Mouse (Mus musculus): ENCODE data around the gene 0610030E20Rik. TPM values are rescaled to one million over a fixed set of nuclear protein-coding genes. Genes with fewer than 3 reads are reported as not detected.

0610030E20Rik gene
- total and polyA plus RNA-seq, 2 experiments from 2014 or later, result 12.3 to 15.2 TPM

DNA sequence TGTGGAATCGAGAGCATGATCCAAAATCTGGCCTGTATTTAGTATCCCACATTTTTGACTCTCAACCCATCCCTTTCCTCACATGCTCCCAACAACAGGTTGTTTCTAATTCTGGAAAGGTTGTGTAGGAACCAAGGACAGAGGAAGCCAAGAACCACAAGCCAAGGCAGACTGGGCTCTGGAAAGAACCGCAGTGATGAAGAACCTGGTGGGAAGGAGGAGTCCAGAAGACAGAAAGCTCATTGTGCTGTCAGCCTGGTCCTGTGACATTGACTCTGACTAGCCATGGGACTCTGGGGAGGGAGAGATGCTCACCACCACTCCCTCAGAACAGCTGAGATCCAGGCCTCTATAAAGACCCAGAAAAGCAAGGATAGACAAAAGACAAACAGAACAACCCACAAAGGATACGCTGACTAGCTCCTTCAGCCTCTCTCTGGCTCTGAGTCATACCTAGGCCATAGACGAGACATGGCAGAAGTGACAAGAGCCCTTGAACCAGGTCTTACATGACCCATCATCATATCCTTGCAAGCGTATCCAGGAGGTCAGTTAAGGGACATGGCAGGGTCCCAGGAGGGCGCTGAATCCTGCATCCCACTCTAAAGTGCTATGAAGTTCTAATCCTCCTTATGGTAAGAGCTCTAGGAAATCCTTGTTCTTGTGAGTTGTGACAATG, 36.2 kb downstream of the 0610030E20Rik start:
- no peaks in the 10 kb centered on the region for H3K36me3 ChIP-seq (ENCODE audit: insufficient read depth, low read length)
- DNase-seq (ENCODE audit: low spot score), result no peak
- H3K4me3 ChIP-seq (ENCODE audit: low read length), result no peak overlapping the region
- H3K27ac ChIP-seq, result no peak overlapping the region
- no peak for ATAC-seq
- no peaks in the 10 kb centered on the region for H3K4me1 ChIP-seq (ENCODE audit: insufficient read depth, low read length)
- H3K9ac ChIP-seq (replicated peaks; ENCODE audit: low read length), result no peak overlapping the region
- no peaks in the 10 kb centered on the region for H3K9me3 ChIP-seq (ENCODE audit: low read length)
- 81% methylated on average over 6 of the region's 6 CpGs for WGBS
- no peak for TF ChIP-seq CTCF (IDR thresholded peaks at IDR 0.05; ENCODE audit: low read depth)
- H3K27me3 ChIP-seq (ENCODE audit: insufficient read depth, low read length), result peaks cover 4% of the 10 kb centered on the region
- H3K4me2 ChIP-seq (ENCODE audit: low read depth, low read length), result no peak overlapping the region

DNA sequence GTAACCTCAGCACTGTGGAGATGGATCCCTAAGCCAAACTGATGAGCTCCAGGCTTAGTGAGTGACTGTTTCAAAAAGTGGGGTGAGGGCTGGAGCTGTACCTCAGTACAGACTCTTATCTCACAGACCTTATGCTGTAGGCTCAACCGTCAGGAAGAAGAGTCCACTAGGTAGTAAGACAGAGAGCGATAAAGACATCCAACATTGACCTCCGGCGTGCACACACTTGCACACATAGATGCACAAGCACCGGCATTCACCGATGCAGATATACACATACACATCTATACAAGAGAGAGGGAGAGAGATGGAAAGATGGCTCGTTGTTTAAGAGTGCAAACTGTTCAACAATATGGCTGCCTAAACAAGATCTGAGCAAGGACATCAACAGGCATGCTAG, 36.8 kb downstream of the 0610030E20Rik start:
- WGBS, result 91% methylated on average over 7 of the region's 7 CpGs
- no peaks in the 10 kb centered on the region for H3K9me3 ChIP-seq (ENCODE audit: low read length)
- no peak overlapping the region for H3K4me3 ChIP-seq (ENCODE audit: low read length)
- no peaks in the 10 kb centered on the region for H3K4me1 ChIP-seq (ENCODE audit: insufficient read depth, low read length)
- H3K9ac ChIP-seq (replicated peaks; ENCODE audit: low read length), result no peak overlapping the region
- TF ChIP-seq CTCF (IDR thresholded peaks at IDR 0.05; ENCODE audit: low read depth), result no peak
- no peak overlapping the region for H3K27ac ChIP-seq
- peaks cover 4% of the 10 kb centered on the region for H3K27me3 ChIP-seq (ENCODE audit: insufficient read depth, low read length)
- ATAC-seq (no peak), DNase-seq (ENCODE audit: low spot score) (no peak)
- H3K4me2 ChIP-seq (ENCODE audit: low read depth, low read length), result no peak overlapping the region
- no peaks in the 10 kb centered on the region for H3K36me3 ChIP-seq (ENCODE audit: insufficient read depth, low read length)

- Histone ChIP-seq H3K4me2 (ENCODE audit: low read depth, low read length) (no peak overlapping the region), H3K9ac (replicated peaks; ENCODE audit: low read length) (no peak overlapping the region), H3K4me1 (ENCODE audit: insufficient read depth, low read length) (0 out of 2 replicates have a peak, but pooled peaks cover 5% of the 10 kb centered on the region), H3K36me3 (ENCODE audit: insufficient read depth, low read length) (no peaks in the 10 kb centered on the region), H3K27me3 (ENCODE audit: insufficient read depth, low read length) (peaks cover 5% of the 10 kb centered on the region; the same call in 1 of the 2 replicates), H3K4me3 (ENCODE audit: low read length) (no peak overlapping the region), H3K9me3 (ENCODE audit: low read length) (no peaks in the 10 kb centered on the region), H3K27ac (no peak overlapping the region)
- no peak for ATAC-seq
- 89% methylated on average over 4 of the region's 4 CpGs for WGBS
- TF ChIP-seq CTCF (IDR thresholded peaks at IDR 0.05; ENCODE audit: low read depth), result no peak
- DNase-seq (ENCODE audit: low spot score), result no peak
These were observed 38.1 kb downstream of the 0610030E20Rik start for GRCm38 (mm10) chr6:72385258-72385657.

DNA sequence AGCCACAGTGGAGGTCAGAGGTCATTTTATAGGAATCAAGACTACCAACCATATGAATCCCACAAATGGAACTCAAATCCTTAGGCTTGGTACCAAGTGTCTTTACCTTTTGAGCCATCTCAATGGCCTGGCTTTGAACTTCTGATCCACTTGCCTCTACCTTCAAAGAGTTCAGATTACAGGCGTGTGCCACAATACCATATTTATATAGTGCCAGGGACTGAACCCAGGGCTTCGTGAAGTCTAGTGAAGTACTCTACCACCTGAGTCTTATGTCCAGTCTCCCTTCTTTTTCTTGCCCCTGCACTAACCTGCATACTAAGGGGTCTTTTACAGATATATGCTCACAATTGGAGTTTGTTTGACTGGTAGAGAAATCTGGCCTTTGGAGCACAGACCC, 39.4 kb downstream of the 0610030E20Rik start:
- ATAC-seq (no peak), DNase-seq (ENCODE audit: low spot score) (no peak)
- peaks cover 7% of the 10 kb centered on the region; the same call in 1 of the 2 replicates for H3K27me3 ChIP-seq (ENCODE audit: insufficient read depth, low read length)
- no peak for TF ChIP-seq CTCF (IDR thresholded peaks at IDR 0.05; ENCODE audit: low read depth)
- 0 out of 2 replicates have a peak, but pooled peaks cover 5% of the 10 kb centered on the region for H3K4me1 ChIP-seq (ENCODE audit: insufficient read depth, low read length)
- no peak overlapping the region for H3K4me2 ChIP-seq (ENCODE audit: low read depth, low read length)
- no peaks in the 10 kb centered on the region for H3K36me3 ChIP-seq (ENCODE audit: insufficient read depth, low read length)
- no peak overlapping the region for H3K9ac ChIP-seq (replicated peaks; ENCODE audit: low read length)
- no peak overlapping the region for H3K4me3 ChIP-seq (ENCODE audit: low read length)
- WGBS, result 93% methylated on average over 2 of the region's 2 CpGs
- no peak overlapping the region for H3K27ac ChIP-seq
- no peaks in the 10 kb centered on the region for H3K9me3 ChIP-seq (ENCODE audit: low read length)

DNA sequence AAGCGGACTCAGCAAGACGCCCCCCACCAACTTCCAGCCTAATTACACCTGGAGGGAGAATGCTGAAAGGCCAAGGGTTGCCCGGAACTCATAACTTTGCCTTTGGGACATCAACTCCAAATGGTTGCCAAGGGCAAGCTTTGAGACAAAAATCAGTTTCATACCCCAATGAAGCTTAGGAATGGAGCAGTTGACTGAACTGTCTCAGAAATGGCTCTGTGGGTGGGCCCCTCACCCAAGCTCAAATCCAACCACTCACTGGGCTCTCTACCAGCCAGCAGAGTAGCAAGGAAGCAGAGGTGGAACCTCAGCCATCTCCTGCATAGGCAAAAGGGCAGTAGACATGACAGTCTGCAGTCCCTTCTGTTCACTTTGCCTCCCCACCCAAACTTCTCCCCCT, 40.7 kb downstream of the 0610030E20Rik start:
- Histone ChIP-seq H3K4me3 (ENCODE audit: low read length) (no peak overlapping the region), H3K9me3 (ENCODE audit: low read length) (no peaks in the 10 kb centered on the region), H3K4me1 (ENCODE audit: insufficient read depth, low read length) (0 out of 2 replicates have a peak, but pooled peaks cover 5% of the 10 kb centered on the region), H3K9ac (replicated peaks; ENCODE audit: low read length) (no peak overlapping the region), H3K4me2 (ENCODE audit: low read depth, low read length) (no peak overlapping the region), H3K27ac (no peak overlapping the region), H3K27me3 (ENCODE audit: insufficient read depth, low read length) (peaks cover 7% of the 10 kb centered on the region; the same call in 1 of the 2 replicates), H3K36me3 (ENCODE audit: insufficient read depth, low read length) (no peaks in the 10 kb centered on the region)
- no peak for DNase-seq (ENCODE audit: low spot score)
- TF ChIP-seq CTCF (IDR thresholded peaks at IDR 0.05; ENCODE audit: low read depth), result no peak
- 71% methylated on average over 3 of the region's 3 CpGs for WGBS
- no peak for ATAC-seq

DNA sequence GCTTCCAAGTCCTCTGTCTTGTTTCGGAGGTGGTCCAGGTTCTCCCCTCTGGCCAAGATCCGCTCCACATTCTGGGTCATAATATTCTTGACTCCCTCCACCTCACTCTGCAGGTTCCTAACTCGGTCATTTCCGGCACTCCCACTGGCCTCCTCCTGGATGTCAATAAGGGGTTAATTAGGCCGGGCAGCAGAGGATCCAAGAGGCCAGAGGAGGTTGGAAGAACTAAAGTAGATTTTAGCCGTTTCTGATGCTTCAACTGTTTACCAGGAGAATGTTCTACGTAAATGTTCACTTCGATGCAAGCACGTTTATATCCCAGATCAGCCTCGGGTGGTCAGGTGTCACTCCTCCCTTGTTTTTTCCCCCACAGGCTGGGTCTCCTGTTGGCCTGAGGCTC, 41.1 kb downstream of the 0610030E20Rik start:
- H3K4me1 ChIP-seq (ENCODE audit: insufficient read depth, low read length), result 0 out of 2 replicates have a peak, but pooled peaks cover 5% of the 10 kb centered on the region
- no peak overlapping the region for H3K4me3 ChIP-seq (ENCODE audit: low read length)
- TF ChIP-seq CTCF (IDR thresholded peaks at IDR 0.05; ENCODE audit: low read depth), result no peak
- H3K27me3 ChIP-seq (ENCODE audit: insufficient read depth, low read length), result peaks cover 7% of the 10 kb centered on the region; the same call in 1 of the 2 replicates
- H3K9ac ChIP-seq (replicated peaks; ENCODE audit: low read length), result no peak overlapping the region
- H3K9me3 ChIP-seq (ENCODE audit: low read length), result no peaks in the 10 kb centered on the region
- no peak for ATAC-seq
- no peak overlapping the region for H3K27ac ChIP-seq
- H3K4me2 ChIP-seq (ENCODE audit: low read depth, low read length), result no peak overlapping the region
- WGBS, result 76% methylated on average over 10 of the region's 10 CpGs
- no peaks in the 10 kb centered on the region for H3K36me3 ChIP-seq (ENCODE audit: insufficient read depth, low read length)
- DNase-seq (ENCODE audit: low spot score), result no peak

GRCm38 (mm10) chr6:72388791-72389329, 41.7 kb downstream of the 0610030E20Rik start:
- Histone ChIP-seq H3K27me3 (ENCODE audit: insufficient read depth, low read length) (peaks cover 7% of the 10 kb centered on the region; the same call in 1 of the 2 replicates), H3K9ac (replicated peaks; ENCODE audit: low read length) (no peak overlapping the region; the same call in 1 of the 2 replicates), H3K9me3 (ENCODE audit: low read length) (no peaks in the 10 kb centered on the region), H3K36me3 (ENCODE audit: insufficient read depth, low read length) (no peaks in the 10 kb centered on the region), H3K4me1 (ENCODE audit: insufficient read depth, low read length) (0 out of 2 replicates have a peak, but pooled peaks cover 5% of the 10 kb centered on the region), H3K27ac (no peak overlapping the region), H3K4me2 (ENCODE audit: low read depth, low read length) (no peak overlapping the region), H3K4me3 (ENCODE audit: low read length) (no peak overlapping the region)
- WGBS, result 90% methylated on average over 6 of the region's 6 CpGs
- ATAC-seq (no peak), DNase-seq (ENCODE audit: low spot score) (no peak)
- TF ChIP-seq CTCF (IDR thresholded peaks at IDR 0.05; ENCODE audit: low read depth), result no peak

Data from hindbrain, postnatal 0 days (tissue).